Mouse (Mus musculus) spleen, adult 2 months (tissue): ENCODE measurements around the gene Ncoa3.

Source experiments
- CTCF ChIP-seq: fragments of 200-500 bp; IDR thresholded peaks from 2 replicates; pipeline ENCODE4 v1.5.1; 2011; ENCODE audit warnings: mild to moderate bottlenecking, inconsistent platforms; ENCODE audit not compliant: insufficient read depth, insufficient read length, insufficient replicate concordance; ENCODE audit errors: extremely low read depth
- POLR2A ChIP-seq: fragments of 200-500 bp; IDR thresholded peaks from 2 replicates; pipeline ENCODE4 v1.6.1; 2011; ENCODE audit warnings: low read depth, low read length, inconsistent platforms

GRCm38 (mm10) chr2:166010321-166010720, 17.9 kb downstream of the Ncoa3 start:
- TF ChIP-seq CTCF, result no peak
- no peak for TF ChIP-seq POLR2A
